Mouse (Mus musculus) heart, embryonic 12.5 days (tissue): ENCODE results near the gene Polr1e. TPM values are rescaled to one million over a fixed set of nuclear protein-coding genes. Genes with fewer than 3 reads are reported as not detected.
"Not testable (repeated sequence)": the region's sequence is repeated elsewhere in the genome, so short reads cannot be mapped to it uniquely, and the experiment has no call there.

Source experiments
- ATAC-seq: fragments of 200-750 bp; cut with Nextera tagmentation; 2 replicates; pipeline ENCODE4 v1.8.0; 2017; ENCODE audit warnings: moderate TSS enrichment, moderate library complexity; ENCODE audit not compliant: insufficient number of reproducible peaks, low FRiP score
- H3K27ac ChIP-seq: fragments of 300-500 bp; sonication (generic); 2 replicates; pipeline ENCODE4 v1.5.1; 2016; ENCODE audit warnings: mild to moderate bottlenecking, moderate library complexity; ENCODE audit not compliant: poor library complexity, severe bottlenecking
- H3K27me3 ChIP-seq: fragments of 300-500 bp; sonication (generic); replicated peaks from 2 replicates; pipeline ENCODE4 v1.6.1; 2016; ENCODE audit warnings: mild to moderate bottlenecking, moderate library complexity
- H3K36me3 ChIP-seq: fragments of 300-500 bp; sonication (generic); 2 replicates; pipeline ENCODE4 v1.6.1; 2016; ENCODE audit warnings: mild to moderate bottlenecking, moderate library complexity
- H3K4me1 ChIP-seq: fragments of 300-500 bp; sonication (generic); replicated peaks from 2 replicates; pipeline ENCODE4 v1.6.1; 2016; ENCODE audit warnings: mild to moderate bottlenecking
- H3K4me2 ChIP-seq: fragments of 300-500 bp; sonication (generic); 2 replicates; pipeline ENCODE4 v1.6.1; 2016; ENCODE audit warnings: mild to moderate bottlenecking, moderate library complexity
- H3K4me3 ChIP-seq: fragments of 300-500 bp; sonication (generic); 2 replicates; pipeline ENCODE4 v1.5.1; 2016; ENCODE audit warnings: mild to moderate bottlenecking
- H3K9ac ChIP-seq: fragments of 300-500 bp; sonication (generic); 2 replicates; pipeline ENCODE4 v1.6.1; 2016; ENCODE audit warnings: mild to moderate bottlenecking, moderate library complexity
- H3K9me3 ChIP-seq: fragments of 300-500 bp; sonication (generic); replicated peaks from 2 replicates; pipeline ENCODE4 v1.6.1; 2016; ENCODE audit warnings: mild to moderate bottlenecking, moderate library complexity
- WGBS: fragments of 180-500 bp; shearing (Covaris S2); methylation state at CpG from one replicate; pipeline ENCODE4 v1.1.7; 2016; 5-methylcytosine and 5-hydroxymethylcytosine counted together
- polyA plus RNA-seq: library from polyadenylated mRNA; unstranded; fragments of >200 nt; fragmentation: Nextera tagmentation; extraction: Ambion mirVana; gene quantifications from 2 replicates; pipeline ENCODE4 v1.2.1, GENCODE M21; 2016

Polr1e gene
- polyA plus RNA-seq, 1 experiment from 2014 or later: 52.1 TPM

DNA sequence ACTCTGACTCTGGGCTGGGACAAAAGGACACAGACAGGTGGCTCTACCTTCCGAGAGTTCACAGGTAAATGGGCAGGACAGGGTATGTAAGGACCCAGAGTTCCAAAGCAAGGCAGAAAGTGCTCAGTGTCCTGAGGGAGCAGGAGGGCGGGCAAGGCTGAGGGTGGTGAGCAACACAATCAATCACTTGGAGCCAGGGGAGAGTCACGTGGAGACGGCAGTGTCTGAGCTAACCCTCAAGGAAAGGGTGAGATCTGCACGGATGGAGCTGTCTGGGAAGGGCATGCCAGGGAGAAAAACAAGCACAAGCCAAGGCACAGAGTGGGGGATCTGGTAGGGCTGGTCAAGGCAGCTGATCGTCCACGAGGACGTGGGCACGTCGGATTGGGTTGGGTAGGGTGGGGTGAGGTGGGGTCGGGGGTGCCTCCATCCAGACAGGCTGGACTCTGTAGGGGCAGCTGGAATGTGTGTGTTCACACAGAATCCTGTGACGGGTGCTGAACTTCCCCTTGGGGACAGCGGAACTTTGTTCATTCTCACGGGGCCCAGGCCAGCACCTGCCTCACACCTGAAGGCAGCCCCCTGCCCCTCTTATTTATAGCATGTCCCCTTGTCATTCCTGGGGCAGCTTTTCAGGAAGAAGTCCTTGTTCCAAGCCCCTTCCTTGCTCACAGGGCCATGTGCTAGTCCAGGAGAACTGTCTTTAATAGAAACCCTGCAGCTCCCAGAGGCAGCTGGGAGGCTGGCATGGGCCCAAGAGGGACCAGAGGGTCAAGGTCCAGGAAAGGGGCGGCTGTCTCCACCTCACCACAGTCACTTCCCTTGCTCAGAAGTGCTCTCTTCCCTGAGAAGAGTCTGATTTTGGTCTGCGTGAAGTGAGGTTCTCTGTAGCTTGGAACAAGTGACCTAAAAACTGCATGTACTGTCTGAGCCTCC is 16.6 kb downstream of the Polr1e start:
- Histone ChIP-seq H3K4me2 (no peak overlapping the region), H3K4me1 (peaks cover 24% of the 10 kb centered on the region), H3K9ac (peak overlapping the region; percentile 3; the same call in 1 of the 2 replicates), H3K27ac (peak overlapping the region; percentile 34), H3K9me3 (no peaks in the 10 kb centered on the region), H3K36me3 (peaks cover 58% of the 10 kb centered on the region), H3K27me3 (no peaks in the 10 kb centered on the region), H3K4me3 (no peak overlapping the region)
- no peak for ATAC-seq
- WGBS: 62% methylated on average over 15 of the region's 16 CpGs

DNA sequence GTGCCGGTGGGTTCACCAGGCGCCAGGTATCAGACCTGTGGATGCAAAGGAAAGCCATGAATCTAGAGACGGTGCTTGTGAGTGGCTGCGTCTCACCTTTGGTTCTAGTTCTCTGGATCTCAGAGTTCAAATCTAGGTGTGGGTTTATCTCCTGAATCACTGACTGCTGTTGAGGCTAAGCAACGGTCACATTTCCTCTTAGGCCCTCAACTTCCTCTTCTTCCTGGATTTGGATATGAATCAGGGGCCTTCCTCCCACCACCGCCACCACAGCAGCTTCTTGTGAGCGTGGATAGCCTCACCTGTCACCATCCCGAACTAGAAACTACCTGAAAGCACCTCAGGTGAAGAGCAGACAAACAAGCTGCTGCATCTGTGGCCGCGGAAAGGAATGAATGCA is 17.7 kb downstream of the Polr1e start:
- H3K36me3 ChIP-seq: peaks cover 58% of the 10 kb centered on the region
- no peak overlapping the region for H3K9ac ChIP-seq
- no peaks in the 10 kb centered on the region for H3K27me3 ChIP-seq
- ATAC-seq: no peak
- H3K4me3 ChIP-seq: no peak overlapping the region
- H3K9me3 ChIP-seq: no peaks in the 10 kb centered on the region
- H3K27ac ChIP-seq: no peak overlapping the region
- WGBS: 82% methylated on average over 10 of the region's 10 CpGs
- H3K4me1 ChIP-seq: peaks cover 24% of the 10 kb centered on the region
- H3K4me2 ChIP-seq: no peak overlapping the region

- Histone ChIP-seq H3K4me3 (no peak overlapping the region), H3K4me2 (no peak overlapping the region), H3K27ac (no peak overlapping the region), H3K9me3 (no peaks in the 10 kb centered on the region), H3K27me3 (no peaks in the 10 kb centered on the region), H3K36me3 (peaks cover 58% of the 10 kb centered on the region), H3K9ac (no peak overlapping the region), H3K4me1 (peaks cover 24% of the 10 kb centered on the region)
- WGBS: 80% methylated on average over 5 of the region's 5 CpGs
- no peak for ATAC-seq
Observed at GRCm38 (mm10) chr4:45036571-45036970, 18.2 kb downstream of the Polr1e start.

DNA sequence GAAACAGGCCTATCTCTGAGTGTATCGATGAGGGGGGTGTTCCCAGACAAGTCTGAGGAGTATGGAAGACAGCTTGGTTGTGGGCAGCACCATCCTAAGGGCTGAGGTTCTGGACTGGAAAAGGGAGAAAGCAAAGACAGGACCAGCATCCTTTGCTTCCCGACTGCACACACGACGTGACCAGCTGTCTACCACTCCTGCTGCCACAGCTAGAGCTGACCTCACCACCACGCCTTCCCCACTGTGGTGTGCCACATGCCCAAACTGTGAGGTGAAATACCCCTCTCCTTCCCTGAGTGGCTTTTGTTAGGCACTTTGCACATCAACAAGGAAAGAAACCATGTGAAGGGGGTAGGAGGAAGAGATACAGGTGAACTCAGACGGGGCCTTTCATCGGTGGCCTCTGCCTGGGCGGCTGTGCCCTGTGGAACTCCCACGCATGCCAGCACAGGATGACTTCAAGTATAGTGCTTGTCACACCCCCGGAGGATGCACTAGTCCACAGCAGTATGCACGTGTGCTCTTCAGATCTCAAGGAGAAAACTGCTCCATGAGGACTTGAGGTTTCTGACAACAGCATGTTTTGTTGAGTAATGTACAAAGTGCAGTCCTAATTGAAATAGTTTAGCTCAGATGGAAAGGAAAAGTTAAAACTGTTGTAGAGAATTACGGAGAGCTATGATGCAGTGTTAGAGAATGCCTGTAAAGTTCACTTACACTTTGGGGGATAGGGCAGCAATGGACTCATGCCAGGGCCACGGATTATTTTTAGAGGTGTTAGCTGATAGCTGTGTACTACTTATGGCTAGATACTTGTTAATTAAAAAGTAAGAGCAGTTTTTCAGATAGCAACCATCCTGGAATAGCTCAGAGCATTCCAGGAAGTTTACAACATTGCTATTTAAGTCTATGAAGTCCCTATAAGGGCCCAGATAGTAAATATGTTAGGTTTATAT is 19.4 kb downstream of the Polr1e start:
- Histone ChIP-seq H3K27me3 (no peaks in the 10 kb centered on the region), H3K4me3 (no peak overlapping the region), H3K27ac (peak overlapping the region; percentile 94), H3K9me3 (no peaks in the 10 kb centered on the region), H3K4me1 (peaks cover 24% of the 10 kb centered on the region), H3K36me3 (peaks cover 58% of the 10 kb centered on the region), H3K4me2 (0 out of 2 replicates have a peak overlapping the region, but pooled peaks have one; percentile 1), H3K9ac (peak overlapping the region; percentile 35; the same call in 1 of the 2 replicates)
- peak; percentile 65 for ATAC-seq
- WGBS: 42% methylated on average over 13 of the region's 13 CpGs

DNA sequence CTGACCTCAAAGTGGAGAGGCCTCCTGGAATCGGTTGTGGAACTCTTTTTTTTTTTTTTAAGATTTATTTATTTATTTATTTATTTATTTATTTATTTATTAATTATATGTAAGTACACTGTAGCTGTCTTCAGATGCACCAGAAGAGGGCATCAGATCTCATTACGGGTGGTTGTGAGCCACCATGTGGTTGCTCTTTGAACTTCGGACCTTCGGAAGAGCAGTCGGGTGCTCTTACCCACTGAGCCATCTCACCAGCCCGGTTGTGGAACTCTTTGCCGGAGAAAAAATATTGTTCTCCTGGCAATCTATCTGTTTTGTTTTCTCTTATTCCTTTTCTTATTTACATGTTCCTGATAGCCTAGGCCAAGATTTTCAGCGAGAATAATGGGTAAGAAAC is 20.5 kb downstream of the Polr1e start:
- H3K4me3 ChIP-seq, H3K9ac ChIP-seq, H3K9me3 ChIP-seq, H3K4me2 ChIP-seq, H3K27me3 ChIP-seq, ATAC-seq: not testable (repeated sequence)
- peaks cover 56% of the 10 kb centered on the region for H3K36me3 ChIP-seq
- peak overlapping the region; percentile 94 for H3K27ac ChIP-seq
- H3K4me1 ChIP-seq: peaks cover 24% of the 10 kb centered on the region
- 47% methylated on average over 8 of the region's 8 CpGs for WGBS

DNA sequence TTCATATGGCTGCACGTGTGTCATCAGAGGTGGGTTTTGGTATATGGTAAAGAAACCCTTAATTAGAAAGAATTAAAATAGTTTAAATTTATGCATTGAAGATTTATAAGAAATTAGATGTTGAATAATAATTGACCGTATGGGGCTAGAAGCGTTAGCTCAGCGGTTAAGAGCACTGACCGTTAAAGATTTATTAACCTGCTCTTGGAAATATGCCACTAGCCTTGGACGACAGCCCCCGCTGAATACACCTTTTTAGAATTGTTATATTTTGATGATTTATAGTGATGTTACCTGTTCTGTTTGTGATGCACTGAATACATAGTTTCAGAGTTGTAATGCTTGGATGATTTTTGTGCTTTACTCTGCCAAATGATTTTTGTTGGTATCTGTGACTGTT is 21.2 kb downstream of the Polr1e start:
- not testable (repeated sequence) for H3K27ac ChIP-seq

GRCm38 (mm10) chr4:45040795-45041194 is 22.4 kb downstream of the Polr1e start:
- H3K27ac ChIP-seq: no peak overlapping the region
- no peak overlapping the region for H3K4me2 ChIP-seq
- ATAC-seq: no peak
- peaks cover 12% of the 10 kb centered on the region for H3K4me1 ChIP-seq
- no peaks in the 10 kb centered on the region for H3K9me3 ChIP-seq
- H3K36me3 ChIP-seq: peaks cover 56% of the 10 kb centered on the region
- 77% methylated on average over 7 of the region's 7 CpGs for WGBS
- H3K27me3 ChIP-seq: no peaks in the 10 kb centered on the region
- H3K4me3 ChIP-seq: no peak overlapping the region
- H3K9ac ChIP-seq: no peak overlapping the region

More for the DNA sequence above, 21.2 kb downstream of the Polr1e start:
- H3K4me3 ChIP-seq, ATAC-seq, H3K4me2 ChIP-seq, H3K27me3 ChIP-seq, H3K9me3 ChIP-seq, H3K9ac ChIP-seq: not testable (repeated sequence)
- Histone ChIP-seq H3K36me3 (peaks cover 59% of the 10 kb centered on the region), H3K4me1 (peaks cover 24% of the 10 kb centered on the region)
- 90% methylated on average over 7 of the region's 7 CpGs for WGBS

- Histone ChIP-seq H3K27ac (peak overlapping the region; percentile 34; the same call in 1 of the 2 replicates), H3K4me2 (no peak overlapping the region), H3K36me3 (peaks cover 65% of the 10 kb centered on the region), H3K9me3 (no peaks in the 10 kb centered on the region), H3K27me3 (no peaks in the 10 kb centered on the region), H3K9ac (no peak overlapping the region), H3K4me1 (peaks cover 3% of the 10 kb centered on the region; the same call in 1 of the 2 replicates), H3K4me3 (no peak overlapping the region)
- no peak for ATAC-seq
- WGBS: 83% methylated on average over 5 of the region's 5 CpGs
Observed at GRCm38 (mm10) chr4:45046679-45047078, 28.3 kb downstream of the Polr1e start.

- WGBS: 81% methylated on average over 9 of the region's 9 CpGs
- H3K9me3 ChIP-seq: no peaks in the 10 kb centered on the region
- no peak for ATAC-seq
- H3K4me3 ChIP-seq: no peak overlapping the region
- H3K36me3 ChIP-seq: peaks cover 59% of the 10 kb centered on the region
- peaks cover 3% of the 10 kb centered on the region; the same call in 1 of the 2 replicates for H3K4me1 ChIP-seq
- no peak overlapping the region for H3K9ac ChIP-seq
- no peak overlapping the region for H3K27ac ChIP-seq
- no peaks in the 10 kb centered on the region for H3K27me3 ChIP-seq
- no peak overlapping the region for H3K4me2 ChIP-seq
Observed at GRCm38 (mm10) chr4:45047286-45047887, 29.0 kb downstream of the Polr1e start.

GRCm38 (mm10) chr4:45047956-45048355 is 29.6 kb downstream of the Polr1e start:
- Histone ChIP-seq H3K4me3 (no peak overlapping the region), H3K9me3 (no peaks in the 10 kb centered on the region), H3K4me1 (peaks cover 3% of the 10 kb centered on the region; the same call in 1 of the 2 replicates), H3K27me3 (no peaks in the 10 kb centered on the region), H3K4me2 (no peak overlapping the region), H3K27ac (no peak overlapping the region), H3K9ac (no peak overlapping the region), H3K36me3 (peaks cover 53% of the 10 kb centered on the region)
- no peak for ATAC-seq
- 82% methylated on average over 9 of the region's 9 CpGs for WGBS
